Mouse (Mus musculus) spleen, adult 18-20 months (tissue): ENCODE measurements around the gene Gm20517.

Experiments used
- DNase-seq, 2 experiments: peaks; one replicate each; pipeline ENCODE4 v3.0.0; 2022; ENCODE audit warnings: mixed read lengths in 2 of 2

Gene Gm20517

GRCm38 (mm10) chr17:47610849-47611660, at the start of gene Gm20517, which contains the start of the genes Bysl and Med20:
Gene Gm20517 (plus strand): TSS chr17:47611589.
Gene Bysl (minus strand): TSS chr17:47611492.
Gene Med20 (plus strand): TSS chr17:47611582.
- peak; percentile 91 to 95 for DNase-seq

- no peak for DNase-seq
Measured at GRCm38 (mm10) chr17:47562875-47563274, 48.5 kb upstream of the Gm20517 start.

- DNase-seq = no peak
Measured at GRCm38 (mm10) chr17:47564612-47565011, 46.8 kb upstream of the Gm20517 start.

- DNase-seq = no peak
Measured at GRCm38 (mm10) chr17:47566133-47566532, 45.3 kb upstream of the Gm20517 start.

- no peak for DNase-seq
Measured at GRCm38 (mm10) chr17:47567271-47567670, 44.1 kb upstream of the Gm20517 start.

- DNase-seq = no peak
Measured at GRCm38 (mm10) chr17:47568389-47568788, 43.0 kb upstream of the Gm20517 start.

GRCm38 (mm10) chr17:47568951-47569527, 42.4 kb upstream of the Gm20517 start:
- no peak for DNase-seq

- no peak for DNase-seq
Measured at GRCm38 (mm10) chr17:47571621-47572020, 39.8 kb upstream of the Gm20517 start.

- no peak for DNase-seq
Measured at GRCm38 (mm10) chr17:47572436-47572835, 39.0 kb upstream of the Gm20517 start.

GRCm38 (mm10) chr17:47574028-47574427, 37.4 kb upstream of the Gm20517 start:
- no peak for DNase-seq

GRCm38 (mm10) chr17:47574830-47575229, 36.6 kb upstream of the Gm20517 start:
- DNase-seq = no peak

GRCm38 (mm10) chr17:47578655-47579054, 32.7 kb upstream of the Gm20517 start:
- no peak for DNase-seq

GRCm38 (mm10) chr17:47580962-47581361, 30.4 kb upstream of the Gm20517 start:
- no peak for DNase-seq

GRCm38 (mm10) chr17:47588517-47588916, 22.9 kb upstream of the Gm20517 start:
- no peak for DNase-seq

GRCm38 (mm10) chr17:47591073-47591472, 20.3 kb upstream of the Gm20517 start:
- no peak for DNase-seq

GRCm38 (mm10) chr17:47593215-47593853, 18.1 kb upstream of the Gm20517 start:
- peak; percentile 86 to 97 for DNase-seq

GRCm38 (mm10) chr17:47593854-47594182, 17.6 kb upstream of the Gm20517 start:
- DNase-seq = no peak

- peak; percentile 42 to 54 for DNase-seq
Measured at GRCm38 (mm10) chr17:47594183-47594968, 17.0 kb upstream of the Gm20517 start.

- DNase-seq = no peak
Measured at GRCm38 (mm10) chr17:47594969-47595247, 16.5 kb upstream of the Gm20517 start.

GRCm38 (mm10) chr17:47595248-47596161, 15.9 kb upstream of the Gm20517 start:
- no peak for DNase-seq

GRCm38 (mm10) chr17:47596162-47596838, 15.1 kb upstream of the Gm20517 start:
- no peak for DNase-seq

GRCm38 (mm10) chr17:47596839-47597164, 14.6 kb upstream of the Gm20517 start:
- DNase-seq = no peak
